Mouse (Mus musculus): ENCODE results near the gene Ebi3.

Gene Ebi3

DNA sequence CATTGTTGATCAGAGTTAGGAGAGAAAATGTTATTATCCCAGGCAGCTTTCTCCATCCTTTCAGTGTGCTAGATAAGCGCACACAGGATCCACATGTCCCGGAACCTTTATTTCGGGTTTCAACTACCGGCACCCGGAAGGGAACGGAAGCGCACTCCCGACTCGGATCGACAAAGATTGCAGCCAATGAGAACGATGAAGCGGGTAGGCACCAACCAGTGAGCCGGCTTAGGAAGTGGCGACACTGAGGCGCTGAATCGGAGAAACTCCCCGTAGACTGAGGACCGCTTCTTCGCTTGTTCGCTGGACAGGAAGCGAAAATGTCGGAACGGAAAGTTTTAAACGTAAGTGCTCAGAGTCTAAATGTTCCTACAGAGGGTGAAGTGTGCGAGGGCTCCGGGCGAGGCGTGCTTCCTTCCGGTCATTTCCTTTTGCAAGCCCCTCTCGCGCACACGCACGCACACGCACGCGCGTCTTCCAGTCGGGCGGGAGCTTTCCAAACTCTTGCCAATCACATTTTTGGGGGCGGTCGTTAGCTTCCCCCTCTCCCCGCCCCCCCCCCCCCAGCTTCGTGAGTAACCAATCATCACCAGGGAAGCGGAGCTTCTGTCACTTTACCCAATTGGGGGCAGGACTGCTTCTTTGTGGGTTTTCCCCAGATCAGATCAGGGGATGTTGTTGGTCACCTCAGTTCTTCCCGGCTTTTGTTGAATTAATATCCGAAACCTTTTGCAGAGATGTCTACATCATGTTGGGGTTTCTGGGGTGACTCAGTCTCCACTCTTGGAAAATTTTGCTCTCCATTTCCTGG lies 6.7 kb downstream of the Ebi3 start, which contains the start of gene Yju2:
Yju2 (plus strand) TSS at position 182 of the 811 bp plus-strand sequence.
- DNase-seq: peak; percentile 94

DNA sequence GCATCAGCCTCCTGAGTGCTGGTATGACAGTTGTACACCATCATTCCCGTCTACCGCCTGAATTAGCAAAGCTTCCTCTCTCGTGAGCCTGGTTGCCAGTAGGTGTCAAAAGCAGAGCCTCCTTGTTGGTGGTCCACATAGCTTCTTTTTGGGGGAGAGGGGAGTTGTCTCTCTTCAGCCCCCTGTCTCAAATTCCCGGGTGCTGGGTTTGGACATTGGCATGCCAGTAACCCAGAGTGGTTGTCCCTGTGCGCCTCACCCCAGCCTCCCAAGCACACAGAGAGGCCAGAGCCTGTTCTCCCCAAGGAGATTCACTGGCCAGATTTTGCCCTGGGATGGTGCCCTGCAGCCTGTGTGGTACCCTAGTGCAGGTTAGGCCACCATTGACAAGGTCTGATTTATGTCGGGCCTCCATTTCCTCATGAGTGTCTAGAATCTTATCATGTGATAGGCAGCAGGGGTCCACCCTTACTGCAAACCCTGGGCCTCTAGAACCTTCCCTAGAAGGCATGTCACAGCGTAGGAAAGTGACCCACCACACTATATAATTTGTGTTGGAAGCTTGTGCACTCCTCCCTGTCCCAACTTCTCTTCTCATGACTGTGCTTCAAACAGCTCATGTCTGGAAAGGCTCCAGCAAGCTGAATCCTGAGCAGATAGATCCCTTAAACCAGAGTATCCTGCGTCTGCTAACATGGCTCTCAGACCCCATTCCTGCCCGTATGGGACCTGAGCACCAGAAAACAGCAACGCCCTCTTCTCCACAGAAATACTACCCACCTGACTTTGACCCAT lies 7.7 kb downstream of the Ebi3 start:
- DNase-seq: peak; percentile 66

DNA sequence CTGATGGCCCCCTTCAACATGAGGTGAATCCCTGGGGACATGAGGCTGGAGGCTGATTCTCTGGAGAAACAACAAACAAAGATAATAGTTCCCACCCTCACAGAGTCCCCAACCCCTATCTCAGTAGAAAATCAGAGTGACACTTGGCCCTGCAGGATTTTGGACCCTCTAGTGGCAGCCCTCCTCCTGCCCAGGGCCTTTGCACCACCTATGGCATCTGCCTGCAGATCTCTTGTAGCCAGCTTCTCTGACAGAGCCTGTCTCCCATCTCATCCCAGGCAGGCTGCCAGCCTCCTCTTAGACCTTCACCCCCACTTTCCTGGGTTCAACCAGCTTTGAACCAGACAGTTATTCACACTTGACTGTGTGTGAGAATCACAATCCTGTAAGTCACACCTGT lies 8.4 kb downstream of the Ebi3 start:
- DNase-seq: peak; percentile 60

DNA sequence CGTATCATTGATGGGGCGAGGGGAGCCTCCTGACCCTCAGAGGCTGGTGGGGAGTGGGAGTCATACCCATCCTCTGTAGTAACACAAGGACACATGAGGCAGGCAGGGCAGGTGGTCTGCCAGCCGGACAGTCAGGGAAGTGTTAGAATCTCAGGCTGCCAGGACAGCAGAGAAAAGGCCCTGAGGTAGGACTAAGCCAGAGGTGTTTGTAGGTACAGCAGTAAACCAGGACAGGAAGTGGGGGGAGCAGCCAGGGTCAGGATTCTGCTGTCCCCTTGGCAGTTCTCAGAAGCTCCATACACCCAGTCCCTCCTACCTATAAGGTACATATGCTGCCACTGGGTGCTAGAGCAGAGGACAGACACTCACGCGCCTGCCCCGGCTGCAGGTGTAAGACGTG lies 9.2 kb downstream of the Ebi3 start:
- DNase-seq: peak; percentile 46

DNA sequence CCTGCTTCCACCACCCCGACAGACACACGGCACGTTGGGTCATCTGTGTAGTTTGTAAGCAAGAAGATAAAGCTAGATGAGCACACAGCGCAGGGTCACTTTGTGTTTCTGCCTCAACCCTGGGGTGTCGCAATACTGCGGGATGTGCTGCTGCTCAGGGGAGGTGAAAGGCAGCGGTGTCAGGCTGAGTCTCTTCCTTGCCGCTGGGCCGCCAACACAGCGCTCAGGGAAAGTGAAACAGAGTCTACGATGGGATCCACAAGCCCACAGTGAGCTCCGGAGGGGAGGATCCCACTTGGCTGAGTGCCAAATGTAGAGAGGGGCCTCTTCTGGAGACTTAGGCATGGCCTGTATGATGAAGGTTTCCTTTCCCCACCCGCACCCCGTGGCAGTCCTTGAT lies 10.7 kb downstream of the Ebi3 start:
- DNase-seq: peak; percentile 23

DNA sequence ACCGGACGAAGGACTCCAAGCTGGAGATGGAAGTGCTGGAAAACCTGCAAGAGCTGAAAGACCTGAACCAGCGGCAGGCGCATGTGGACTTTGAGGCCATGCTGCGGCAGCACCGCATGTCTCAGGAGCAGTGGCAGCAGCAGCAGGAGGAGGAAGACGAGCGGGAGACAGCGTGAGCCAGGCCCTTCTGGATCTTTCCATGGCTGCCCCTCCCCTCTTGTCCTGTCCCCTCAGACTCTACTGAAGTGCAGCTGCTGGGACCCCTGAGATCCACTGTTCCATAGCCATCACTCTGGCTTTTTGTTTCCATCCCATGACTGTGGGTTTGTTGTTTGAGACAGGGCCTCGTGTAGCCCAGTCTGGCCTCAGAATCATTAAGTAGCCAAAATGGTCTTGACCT lies 12.1 kb downstream of the Ebi3 start:
- DNase-seq: peak; percentile 40

DNA sequence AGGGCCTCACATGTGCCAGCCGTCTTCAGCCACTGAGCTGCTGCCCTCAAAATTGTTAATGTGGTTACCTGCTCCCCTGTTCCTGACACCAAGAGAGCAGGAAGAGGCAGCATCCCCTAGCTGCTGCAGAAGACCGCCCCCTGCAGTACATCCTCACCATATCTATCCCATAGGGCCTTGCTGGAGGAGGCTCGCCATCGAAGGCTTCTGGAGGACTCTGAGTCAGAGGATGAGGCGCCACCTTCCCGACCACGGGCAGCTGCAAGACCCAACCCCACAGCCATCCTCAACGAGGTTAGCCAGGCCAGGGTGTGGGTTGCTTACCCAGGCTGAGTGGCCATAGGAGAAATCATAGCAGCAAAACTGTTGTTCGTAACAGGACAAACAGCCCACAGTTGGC lies 12.6 kb downstream of the Ebi3 start:
- DNase-seq: peak; percentile 42

DNA sequence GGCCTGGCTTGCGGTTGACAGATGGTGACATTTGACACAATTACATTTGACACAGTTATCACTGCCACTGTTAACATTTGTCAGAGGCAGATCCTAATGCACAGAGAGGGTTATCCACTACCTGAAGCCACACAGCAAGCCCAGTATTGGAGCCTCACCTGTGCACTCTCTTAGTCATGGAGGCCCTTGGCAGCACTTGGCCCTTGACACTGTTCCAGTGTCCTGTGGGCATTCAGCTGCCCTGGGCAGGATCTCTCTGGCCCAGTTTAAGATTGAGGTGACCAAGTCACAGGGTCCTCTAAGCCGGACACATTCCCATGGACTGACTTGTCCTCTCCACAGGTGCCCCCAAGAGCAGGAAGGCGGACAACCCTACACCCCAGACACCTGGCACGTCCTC lies 14.7 kb downstream of the Ebi3 start:
- peak; percentile 49 for DNase-seq

DNA sequence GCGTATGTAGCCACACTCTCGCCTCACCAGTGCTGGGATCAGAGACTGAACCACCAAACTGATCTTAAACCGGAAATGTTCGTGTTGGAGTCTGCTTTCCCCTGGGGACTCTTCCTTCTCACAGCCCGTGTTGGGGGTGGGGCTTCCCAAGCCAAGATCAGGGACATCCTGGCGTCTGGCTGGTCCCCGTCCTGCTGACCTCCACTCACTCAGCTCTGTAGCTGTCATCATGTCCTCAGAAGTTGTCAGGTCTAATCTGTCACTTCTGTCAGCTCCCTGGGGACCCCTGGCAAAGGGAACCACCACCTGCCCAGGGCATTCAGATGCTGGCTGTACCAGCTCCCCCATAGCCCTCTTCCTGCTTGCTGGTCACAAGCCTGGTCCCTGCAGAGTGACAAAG lies 15.8 kb downstream of the Ebi3 start:
- no peak for DNase-seq

DNA sequence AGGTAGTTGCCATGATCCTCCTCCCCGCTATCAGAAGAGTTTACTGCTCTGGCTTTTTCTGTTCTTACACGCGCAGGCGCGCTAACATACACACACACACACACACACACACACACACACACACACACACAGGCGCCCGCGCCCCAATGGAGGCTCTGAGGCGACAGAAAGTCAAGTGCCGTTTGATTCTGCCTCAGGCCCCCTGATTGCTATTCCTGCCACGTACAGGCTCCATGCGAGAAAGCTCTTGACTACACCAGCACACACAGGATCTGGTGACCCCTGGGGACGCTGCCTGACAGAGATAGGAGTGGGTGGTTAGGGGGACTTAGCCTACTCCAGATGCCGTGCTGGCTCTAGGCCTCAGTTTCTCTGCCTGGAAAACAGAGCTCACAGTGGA lies 17.1 kb downstream of the Ebi3 start:
- peak; percentile 48 for DNase-seq

DNA sequence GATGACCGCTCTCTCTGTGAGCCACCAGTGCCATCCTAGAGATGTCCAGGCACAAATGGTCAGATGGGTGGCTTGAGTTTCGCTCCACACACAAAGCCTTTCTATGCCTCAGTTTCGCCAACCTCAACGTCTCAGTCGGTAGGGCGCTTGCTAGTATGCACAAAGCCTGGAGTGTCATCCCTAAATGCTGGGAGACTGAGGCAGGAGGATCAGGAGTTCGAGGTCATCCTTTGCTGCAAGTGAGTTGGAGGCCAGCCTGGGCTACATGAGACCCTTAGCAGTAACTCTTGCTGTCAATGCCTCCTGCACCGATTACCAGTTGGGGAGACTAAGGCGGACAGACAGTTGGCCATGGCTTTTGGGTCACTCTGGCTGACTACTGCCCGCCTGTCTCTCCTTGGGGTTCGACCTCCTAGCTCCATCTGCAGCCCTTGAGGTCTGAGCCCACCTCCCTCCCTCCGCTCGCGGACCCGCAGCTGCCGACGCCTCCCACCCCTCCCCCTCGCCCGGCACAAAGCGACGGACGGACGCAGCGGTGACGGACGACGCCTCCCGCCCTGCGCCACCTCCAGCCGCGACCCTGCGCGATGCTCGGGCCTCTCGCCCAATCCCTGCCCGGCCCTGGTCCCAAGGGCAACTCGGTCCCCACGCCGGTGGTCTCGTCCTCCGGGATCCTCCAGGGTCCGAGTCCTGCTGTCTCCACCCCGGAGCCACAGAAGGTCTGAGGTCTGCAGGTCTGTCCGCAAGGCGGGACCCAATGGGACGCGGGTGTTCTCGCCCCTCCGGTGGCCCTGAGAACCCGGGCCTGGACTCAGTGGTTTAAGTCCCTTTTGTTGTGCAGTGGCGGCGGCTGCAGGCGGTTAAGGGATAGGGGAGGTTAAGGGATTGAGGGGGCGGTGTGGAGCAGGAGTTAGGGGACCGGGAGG lies 17.8 kb downstream of the Ebi3 start, which contains the start of gene Shd:
Shd (plus strand) TSS at position 502 of the 926 bp plus-strand sequence.
- peak; percentile 66 for DNase-seq

DNA sequence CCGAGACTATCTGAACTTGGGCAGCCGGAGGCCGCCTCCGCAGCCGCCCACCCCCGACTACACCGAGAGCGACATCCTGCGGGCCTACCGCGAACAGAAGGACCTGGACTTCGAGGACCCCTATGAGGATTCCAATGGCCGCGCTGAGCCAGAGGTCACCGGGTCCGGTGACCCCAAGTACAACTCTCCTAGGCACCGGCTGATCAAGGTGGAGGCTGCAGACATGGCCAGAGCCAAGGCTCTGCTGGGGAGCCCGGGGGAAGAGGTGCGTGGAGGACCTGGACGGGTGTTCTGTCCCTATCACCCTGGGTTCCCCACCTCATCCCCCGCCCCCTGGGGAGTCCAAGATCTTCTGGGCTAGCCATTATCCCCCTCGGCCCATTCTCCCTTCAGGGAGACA lies 19.0 kb downstream of the Ebi3 start:
- peak; percentile 52 for DNase-seq

DNA sequence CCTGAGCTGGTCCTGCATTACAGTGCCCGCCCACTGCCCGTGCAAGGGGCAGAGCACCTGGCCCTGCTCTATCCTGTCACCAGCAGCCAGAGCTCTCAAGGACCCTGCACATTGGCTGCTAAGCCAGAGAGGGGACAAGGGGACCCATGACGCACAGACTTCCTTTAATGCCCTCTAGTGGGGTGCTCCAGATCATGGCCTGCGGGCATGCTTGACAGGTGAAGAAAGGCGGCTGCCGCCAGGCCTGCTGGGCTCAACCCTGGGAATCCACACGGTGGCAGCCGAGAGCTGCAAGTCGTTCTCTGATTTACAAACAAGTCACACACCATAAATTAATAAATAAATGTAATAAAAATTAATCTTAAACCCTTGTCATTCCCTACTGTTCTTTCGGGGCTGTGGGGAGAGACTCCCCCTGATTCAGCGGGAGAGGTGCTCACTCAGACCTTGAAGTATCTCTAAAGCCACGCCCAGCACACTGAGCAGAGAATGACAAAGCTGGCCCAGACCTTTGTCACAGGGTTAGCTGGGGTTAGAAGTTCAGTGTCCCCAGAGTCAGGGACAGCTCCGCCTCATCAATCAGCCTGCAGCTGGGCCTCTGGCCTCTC lies 23.9 kb downstream of the Ebi3 start:
- DNase-seq: peak; percentile 85

DNA sequence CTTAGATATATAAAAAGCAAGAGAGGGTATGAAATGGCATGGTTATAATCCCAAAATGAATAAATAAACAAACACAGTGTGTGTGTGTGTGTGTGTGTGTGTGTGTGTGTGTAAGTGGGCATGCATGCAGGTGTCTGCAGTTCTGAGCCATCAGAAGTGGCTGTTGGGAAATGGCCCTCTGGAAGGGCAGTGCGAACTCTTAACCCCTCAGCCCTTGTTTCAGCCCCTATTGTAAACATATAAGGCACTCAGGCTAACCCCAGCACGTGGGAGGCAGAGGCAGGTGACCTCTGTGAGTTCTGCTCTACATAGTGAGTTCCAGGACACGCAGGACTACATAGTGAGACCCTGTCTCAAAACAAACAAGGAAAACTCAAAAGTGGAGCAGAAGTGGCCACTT lies 24.9 kb downstream of the Ebi3 start:
- DNase-seq: no peak

DNA sequence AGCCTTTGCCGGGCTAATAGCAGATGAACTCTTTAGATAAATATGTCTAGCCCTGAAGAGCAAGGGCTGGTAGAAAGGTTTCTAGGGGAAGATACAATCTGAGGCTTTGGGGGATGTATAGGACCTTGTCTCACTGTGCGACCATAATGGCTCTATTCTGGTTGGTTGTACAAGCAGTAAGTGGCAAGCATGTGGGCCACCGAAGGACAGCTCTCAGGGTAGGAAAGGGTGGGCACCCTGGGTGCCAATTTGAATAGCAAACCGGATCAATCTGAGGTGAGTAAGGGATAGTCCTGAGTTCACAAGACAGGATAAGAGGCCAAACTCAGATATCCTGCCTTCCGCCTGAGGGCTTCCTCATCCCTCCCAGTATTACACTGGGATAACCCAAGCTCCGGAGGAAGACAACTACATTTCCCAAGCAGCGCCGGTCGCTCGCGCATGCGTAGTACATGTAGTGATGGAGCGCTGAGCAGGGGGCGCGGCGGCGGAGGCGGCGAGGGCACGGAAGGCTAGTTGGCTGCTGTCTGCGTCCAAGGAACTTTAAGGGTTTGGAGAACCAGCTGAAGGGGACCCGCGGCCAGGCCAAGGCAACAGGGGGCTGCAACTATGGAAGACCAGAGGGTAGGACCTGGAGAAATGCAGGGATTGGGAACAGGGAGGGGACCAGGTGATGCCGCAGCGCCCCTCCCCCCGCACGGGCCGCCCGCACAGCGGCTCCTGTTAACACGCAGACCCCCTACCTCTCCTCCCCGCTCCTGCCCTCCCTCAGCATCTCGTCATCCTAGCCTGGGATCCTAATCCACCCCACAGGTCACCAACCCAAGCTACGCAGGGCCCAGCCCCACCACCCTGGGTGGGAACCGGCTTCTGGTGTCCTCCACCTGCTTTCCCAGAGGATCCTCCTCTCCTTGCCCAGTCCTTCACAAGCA lies 33.9 kb downstream of the Ebi3 start, which contains the start of gene Fsd1:
Fsd1 (plus strand) TSS at position 480 of the 932 bp plus-strand sequence.
- peak; percentile 87 for DNase-seq

DNA sequence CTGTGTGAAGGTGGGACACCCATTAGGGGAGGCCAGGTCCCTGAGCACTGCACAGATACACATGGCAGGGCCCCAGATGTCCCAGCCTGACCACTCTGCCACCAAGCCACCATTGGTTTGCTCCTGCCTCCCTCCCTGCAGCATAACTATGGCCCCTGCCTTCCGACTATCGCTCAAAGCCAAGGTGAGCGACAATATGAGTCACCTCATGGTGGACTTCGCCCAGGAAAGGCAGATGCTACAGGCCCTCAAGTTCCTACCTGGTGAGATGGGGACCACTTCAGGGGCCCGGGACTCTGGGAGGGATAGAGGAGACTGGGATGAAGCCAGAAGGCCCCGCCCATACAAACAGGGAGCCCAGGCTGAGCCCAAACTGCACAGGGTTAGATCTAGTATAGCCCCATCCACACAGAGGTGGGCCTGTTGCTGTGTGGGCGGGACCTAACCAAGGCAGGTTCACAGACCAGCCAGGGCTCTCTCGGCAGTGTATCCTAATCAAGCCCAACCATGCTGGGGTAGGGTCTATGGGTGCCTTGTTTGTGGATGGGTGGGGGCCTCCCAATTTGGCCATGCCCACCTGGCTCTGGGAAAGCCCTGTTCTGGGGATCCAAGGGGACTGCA lies 37.9 kb downstream of the Ebi3 start:
- DNase-seq: no peak

DNA sequence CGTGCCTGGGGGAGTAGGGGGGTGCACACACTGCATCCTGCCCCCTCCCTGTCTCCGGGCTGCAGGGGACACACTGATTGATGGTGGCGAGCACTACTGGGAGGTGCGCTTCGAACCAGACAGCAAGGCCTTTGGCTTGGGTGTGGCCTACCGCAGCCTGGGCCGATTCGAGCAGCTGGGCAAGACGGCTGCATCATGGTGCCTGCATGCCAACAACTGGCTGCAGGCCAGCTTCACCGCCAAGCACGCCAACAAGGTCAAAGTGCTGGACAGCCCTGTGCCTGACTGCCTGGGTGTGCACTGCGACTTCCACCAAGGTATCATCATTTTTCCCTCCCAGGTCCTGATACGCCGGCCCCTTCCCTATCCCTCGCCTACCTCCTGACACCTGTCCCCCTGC lies 43.6 kb downstream of the Ebi3 start:
- DNase-seq: no peak

DNA sequence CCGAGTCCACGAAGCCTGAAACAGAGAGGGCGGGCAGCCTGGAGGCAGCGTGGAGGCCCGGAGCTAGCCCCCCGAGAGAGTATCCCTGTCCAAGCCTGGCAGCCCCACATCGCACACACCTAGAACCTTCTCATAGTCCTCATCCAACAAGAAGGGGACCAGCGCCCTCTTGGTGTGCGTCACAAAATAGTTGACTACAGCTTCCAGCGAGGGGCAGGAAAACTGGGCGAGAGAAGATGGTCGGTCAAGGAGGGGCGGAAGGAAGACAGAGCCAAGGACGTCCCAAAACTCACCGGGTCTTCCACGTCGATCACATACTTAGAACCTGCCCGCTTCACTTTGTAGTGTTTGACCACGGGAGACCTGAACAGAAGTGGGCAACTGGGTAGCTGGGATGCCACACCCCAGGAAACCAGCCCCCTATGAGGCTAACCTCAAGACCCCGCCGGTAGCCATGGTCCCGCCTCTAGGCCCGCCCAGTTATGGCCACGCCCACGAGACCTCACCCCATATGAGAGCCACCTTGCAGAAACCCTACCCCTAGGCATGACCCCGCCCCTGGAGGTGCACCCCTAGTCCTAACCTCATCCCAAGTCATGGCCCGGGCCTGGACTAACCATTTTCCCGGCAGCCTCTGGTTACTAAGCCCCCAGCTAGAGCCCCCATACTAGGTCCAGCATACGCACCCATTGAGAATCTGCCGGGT lies 47.5 kb downstream of the Ebi3 start:
- DNase-seq: no peak

DNA sequence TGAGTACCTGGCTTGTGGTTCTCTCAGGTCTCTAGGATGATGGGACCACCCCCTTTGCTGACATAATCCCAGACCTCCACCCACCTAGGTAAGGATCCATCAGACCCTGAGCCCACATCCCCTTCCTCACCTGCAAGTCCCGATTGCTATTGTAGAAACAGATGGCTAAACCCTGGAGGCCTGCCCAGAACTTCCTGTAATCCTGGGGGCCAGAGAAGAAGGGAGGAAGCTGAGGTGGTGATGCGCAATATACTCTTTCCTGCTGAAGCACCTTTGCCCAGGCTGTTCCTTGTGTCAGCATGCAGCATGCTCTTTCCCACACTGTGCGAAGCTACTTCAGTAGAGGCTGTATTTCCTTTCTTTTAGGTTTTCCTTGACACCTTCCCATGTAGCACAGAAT lies 50.6 kb downstream of the Ebi3 start:
- peak; percentile 60 for DNase-seq

DNA sequence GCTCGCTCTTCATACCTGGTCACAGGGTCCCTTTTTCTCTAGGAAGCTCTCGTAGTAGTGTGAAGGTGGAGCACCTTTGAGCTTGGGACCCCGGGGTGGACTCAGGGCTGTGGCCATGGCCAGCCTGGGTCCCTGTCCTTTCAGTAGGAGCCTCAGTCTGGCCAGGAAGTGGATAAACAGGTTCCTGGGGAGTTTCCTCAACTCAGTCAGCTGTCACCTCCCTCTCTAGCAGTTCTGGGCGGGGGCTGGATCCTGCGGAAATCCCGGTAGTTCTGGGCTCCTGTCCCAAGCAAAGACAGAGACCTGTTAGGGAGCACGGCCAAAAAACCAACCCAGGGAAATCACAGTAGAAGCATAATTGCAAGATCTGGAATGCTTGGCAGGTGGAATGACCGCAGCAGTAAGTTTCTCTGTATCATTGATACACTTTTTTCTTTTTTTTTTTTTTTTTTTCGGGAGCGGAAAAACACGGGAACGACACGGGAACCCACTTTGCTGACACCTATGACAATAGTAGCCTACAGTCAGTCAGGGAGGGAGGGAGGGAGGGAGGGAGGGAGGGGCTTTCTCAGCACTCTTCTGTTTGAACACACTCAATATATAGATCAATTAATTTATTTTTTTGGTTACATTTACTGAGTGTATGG lies 53.1 kb downstream of the Ebi3 start, which contains the start of the genes Stap2 and Mpnd:
Stap2 (minus strand) TSS at position 170 of the 647 bp plus-strand sequence.
Mpnd (plus strand) TSS at position 297 of the 647 bp plus-strand sequence.
- peak; percentile 79 for DNase-seq

Measured in cerebellum, adult 11-12 months (tissue).